20 mouse cellular contexts compared by ENCODE assay signal in genomic region chr16:46502311-46502710, GRCm38 (mm10). TPM values are rescaled to one million over a fixed set of nuclear protein-coding genes. Genes with fewer than 3 reads are reported as not detected.
DNase-seq lines count a peak whose midpoint lies in the region; ATAC-seq and TF ChIP-seq lines count a peak whose summit lies in the region.
"Had no signal": no experiment of that assay in that cellular context is flagged by ENCODE, and none has a peak within 500 bp of the region (broad histone marks: within the 10 kb centered on the region; RNA-seq: fewer than 3 reads in every experiment).

No protein-coding gene starts in this region.

- H3K4me1 ChIP-seq in midbrain, embryonic 11.5 days (ENCODE audit: control insufficient read depth, insufficient read depth, low read length) = peaks cover 3% of the 10 kb centered on the region; the same call in 1 of the 2 replicates
- peaks cover 15% of the 10 kb centered on the region for H3K4me1 ChIP-seq in midbrain, embryonic 10.5 days
- no peaks in the 10 kb centered on the region; the same call in 1 of the 2 replicates for H3K4me1 ChIP-seq in lung, postnatal 0 days (ENCODE audit: insufficient read depth, low read depth, low read length)
- peaks cover 3% of the 10 kb centered on the region; the same call in 1 of the 2 replicates for H3K4me1 ChIP-seq in hindbrain, embryonic 11.5 days (replicated peaks; ENCODE audit: control insufficient read depth, insufficient read depth, low read length)

- H3K27me3 ChIP-seq in midbrain, embryonic 11.5 days (ENCODE audit: control insufficient read depth, insufficient read depth, low read length) = no peaks in the 10 kb centered on the region
- peaks cover 9% of the 10 kb centered on the region; the same call in 1 of the 2 replicates for H3K27me3 ChIP-seq in midbrain, embryonic 10.5 days (ENCODE audit: low read depth, poor library complexity, severe bottlenecking)
- H3K27me3 ChIP-seq in lung, postnatal 0 days (replicated peaks; ENCODE audit: insufficient read depth, low read length) = no peaks in the 10 kb centered on the region
- H3K27me3 ChIP-seq in hindbrain, embryonic 11.5 days (ENCODE audit: control insufficient read depth, insufficient read depth, low read length) = no peaks in the 10 kb centered on the region
- H3K27me3 ChIP-seq: heart, embryonic 13.5 days had no signal

- H3K36me3 ChIP-seq in midbrain, embryonic 11.5 days (ENCODE audit: control insufficient read depth, insufficient read depth, low read length) = no peaks in the 10 kb centered on the region
- H3K36me3 ChIP-seq in midbrain, embryonic 10.5 days = no peaks in the 10 kb centered on the region
- no peaks in the 10 kb centered on the region for H3K36me3 ChIP-seq in lung, postnatal 0 days (ENCODE audit: insufficient read depth, low read length)
- no peaks in the 10 kb centered on the region for H3K36me3 ChIP-seq in hindbrain, embryonic 11.5 days (ENCODE audit: control insufficient read depth, insufficient read depth, low read length)
- H3K36me3 ChIP-seq: embryonic facial prominence, embryonic 13.5 days; forebrain, embryonic 12.5 days; G1E; heart, embryonic 13.5 days had no signal

- H3K4me2 ChIP-seq in midbrain, embryonic 11.5 days = no peak overlapping the region
- no peak overlapping the region for H3K4me2 ChIP-seq in lung, postnatal 0 days (replicated peaks; ENCODE audit: low read depth, low read length)
- no peak overlapping the region for H3K4me2 ChIP-seq in hindbrain, embryonic 11.5 days (replicated peaks; ENCODE audit: low read depth, low read length)
- H3K4me2 ChIP-seq: embryonic facial prominence, embryonic 13.5 days; forebrain, embryonic 12.5 days; heart, embryonic 13.5 days; hindbrain, embryonic 14.5 days had no signal

- no peak for TF ChIP-seq EP300 in lung, postnatal 0 days (IDR thresholded peaks at IDR 0.05)

- H3K27ac ChIP-seq in midbrain, embryonic 11.5 days (ENCODE audit: low read depth, low read length) = no peak overlapping the region
- no peak overlapping the region for H3K27ac ChIP-seq in midbrain, embryonic 10.5 days (replicated peaks)
- no peak overlapping the region for H3K27ac ChIP-seq in lung, postnatal 0 days (ENCODE audit: low read length)
- H3K27ac ChIP-seq in hindbrain, embryonic 11.5 days (ENCODE audit: low read depth, low read length) = no peak overlapping the region
- H3K27ac ChIP-seq: embryonic facial prominence, embryonic 13.5 days; forebrain, embryonic 12.5 days; heart, embryonic 13.5 days; hindbrain, embryonic 14.5 days had no signal

- DNase-seq in midbrain, embryonic 11.5 days (ENCODE audit: low spot score, missing footprints) = peak; percentile 65
- DNase-seq in midbrain, embryonic 10.5 days (ENCODE audit: low spot score) = no peak
- peak; percentile 54 for DNase-seq in ZHBTc4 (ENCODE audit: low read depth, low spot score)
- peak; percentile 63 for DNase-seq in lung, postnatal 0 days (ENCODE audit: low spot score)
- DNase-seq in lung, postnatal 4 days = peak; percentile 15 to 36
- DNase-seq in hindbrain, embryonic 11.5 days (ENCODE audit: low spot score) = no peak
- DNase-seq in urinary bladder, adult 18-20 months (ENCODE audit: low spot score in 2 of 2) = no peak
- DNase-seq: adrenal gland, postnatal 14 days; cerebellum, adult 11-12 months; cerebellum, adult 9-10 months; cerebellum, postnatal 25 days; gastrocnemius, postnatal 10 days; heart, postnatal 4 days had no signal

- TF ChIP-seq CTCF in lung, postnatal 0 days (IDR thresholded peaks at IDR 0.05) = no peak

- H3K9me3 ChIP-seq in midbrain, embryonic 11.5 days (ENCODE audit: control insufficient read depth, low read length) = no peaks in the 10 kb centered on the region
- H3K9me3 ChIP-seq in midbrain, embryonic 10.5 days (replicated peaks) = no peaks in the 10 kb centered on the region
- no peaks in the 10 kb centered on the region for H3K9me3 ChIP-seq in lung, postnatal 0 days (ENCODE audit: low read length)
- no peaks in the 10 kb centered on the region for H3K9me3 ChIP-seq in hindbrain, embryonic 11.5 days (ENCODE audit: control insufficient read depth, low read length)
- H3K9me3 ChIP-seq: embryonic facial prominence, embryonic 13.5 days; forebrain, embryonic 12.5 days; heart, embryonic 13.5 days had no signal

- 81% methylated on average over 2 of the region's 2 CpGs for WGBS in midbrain, embryonic 11.5 days
- 69% methylated on average over 2 of the region's 2 CpGs for WGBS in midbrain, embryonic 10.5 days
- 63% methylated on average over 2 of the region's 2 CpGs for WGBS in lung, postnatal 0 days
- WGBS in hindbrain, embryonic 11.5 days = 78% methylated on average over 2 of the region's 2 CpGs

- H3K9ac ChIP-seq in midbrain, embryonic 11.5 days (ENCODE audit: low read length) = no peak overlapping the region
- H3K9ac ChIP-seq in lung, postnatal 0 days (replicated peaks; ENCODE audit: low read depth) = no peak overlapping the region
- H3K9ac ChIP-seq in hindbrain, embryonic 11.5 days (ENCODE audit: low read depth, low read length) = no peak overlapping the region
- H3K9ac ChIP-seq: embryonic facial prominence, embryonic 13.5 days; forebrain, embryonic 12.5 days; heart, embryonic 13.5 days; hindbrain, embryonic 14.5 days had no signal

- no peak overlapping the region for H3K4me3 ChIP-seq in midbrain, embryonic 11.5 days (ENCODE audit: low read depth, low read length)
- H3K4me3 ChIP-seq in midbrain, embryonic 10.5 days = no peak overlapping the region
- no peak overlapping the region for H3K4me3 ChIP-seq in lung, postnatal 0 days (ENCODE audit: low read depth, low read length)
- H3K4me3 ChIP-seq in hindbrain, embryonic 11.5 days (ENCODE audit: low read depth, low read length) = no peak overlapping the region
- H3K4me3 ChIP-seq: embryonic facial prominence, embryonic 13.5 days; forebrain, embryonic 12.5 days; heart, embryonic 13.5 days had no signal

- no peak for ATAC-seq in midbrain, embryonic 11.5 days (ENCODE audit: low FRiP score)
- ATAC-seq in lung, postnatal 0 days = peak; percentile 71
- ATAC-seq in hindbrain, embryonic 11.5 days (ENCODE audit: low FRiP score) = no peak
- ATAC-seq: activated CD4-positive, CD25-positive, alpha-beta regulatory T cell, adult 4 months; forebrain, embryonic 16.5 days had no signal

RNA-seq across cellular contexts. Expression of gene Nectin3, which starts 4.0 kb away (rescaled TPM):
- polyA plus RNA-seq in midbrain, embryonic 11.5 days (2014; fragmentation: Nextera tagmentation; extraction: Ambion mirVana) = 51.3 and 59.0 TPM in 2 replicates
- polyA plus RNA-seq in midbrain, embryonic 10.5 days (2016; fragmentation: Nextera tagmentation; extraction: Ambion mirVana) = 28.0 and 42.7 TPM in 2 replicates
- polyA plus RNA-seq in lung, postnatal 0 days (2015; fragmentation: Nextera tagmentation; extraction: Ambion mirVana) = 56.6 and 72.8 TPM in 2 replicates
- polyA plus RNA-seq in hindbrain, embryonic 11.5 days (2014; fragmentation: Nextera tagmentation; extraction: Ambion mirVana) = 49.9 and 50.0 TPM in 2 replicates
- polyA plus RNA-seq: G1E had no signal

Comparison
In these comparisons a context has a peak if more than half of its experiments do, and no peak if none do; other contexts are left out.
1. DNase-seq: peak in midbrain, embryonic 11.5 days (single experiment), ZHBTc4 (single experiment), lung, postnatal 0 days (single experiment) and lung, postnatal 4 days (2 of 2); none in midbrain, embryonic 10.5 days (single experiment), hindbrain, embryonic 11.5 days (single experiment) and urinary bladder, adult 18-20 months (0 of 2).